Mouse (Mus musculus) embryonic facial prominence, embryonic 14.5 days (tissue): Measurements from ENCODE around the gene Erg. TPM values are rescaled to one million over a fixed set of nuclear protein-coding genes. Genes with fewer than 3 reads are reported as not detected.
A peak's percentile ranks its signal among the peaks of the same experiment; 100 is the strongest.

Source experiments
- ATAC-seq: fragments of 200-750 bp; cut with Nextera tagmentation; 2 replicates; pipeline ENCODE4 v1.8.0; 2017; ENCODE audit warnings: low read depth, moderate number of reproducible peaks, moderate TSS enrichment
- DNase-seq: peaks from one replicate; pipeline ENCODE4 v3.0.0-alpha.2; 2015; ENCODE audit warnings: low spot score
- H3K27ac ChIP-seq: fragments of 300-500 bp; sonication (generic); replicated peaks from 2 replicates; pipeline ENCODE4 v1.5.1; 2014; ENCODE audit warnings: low read depth, mild to moderate bottlenecking, low read length, moderate library complexity
- H3K27me3 ChIP-seq: fragments of 300-500 bp; sonication (generic); replicated peaks from 2 replicates; pipeline ENCODE4 v1.6.1; 2014; ENCODE audit warnings: low read length; ENCODE audit not compliant: control insufficient read depth, insufficient read depth
- H3K36me3 ChIP-seq: fragments of 300-500 bp; sonication (generic); 2 replicates; pipeline ENCODE4 v1.6.1; 2014; ENCODE audit warnings: low read length, mixed read lengths; ENCODE audit not compliant: control insufficient read depth, insufficient read depth
- H3K4me1 ChIP-seq: fragments of 300-500 bp; sonication (generic); 2 replicates; pipeline ENCODE4 v1.6.1; 2014; ENCODE audit warnings: antibody characterized with exemption, low read length; ENCODE audit not compliant: control insufficient read depth, insufficient read depth
- H3K4me2 ChIP-seq: fragments of 300-500 bp; sonication (generic); 2 replicates; pipeline ENCODE4 v1.6.1; 2014; ENCODE audit warnings: low read depth, mild to moderate bottlenecking, low read length, moderate library complexity, mixed read lengths
- H3K4me3 ChIP-seq: fragments of 300-500 bp; sonication (generic); 2 replicates; pipeline ENCODE4 v1.5.1; 2014; ENCODE audit warnings: low read depth, mild to moderate bottlenecking, low read length
- H3K9ac ChIP-seq: fragments of 300-500 bp; sonication (generic); 2 replicates; pipeline ENCODE4 v1.6.1; 2014; ENCODE audit warnings: low read depth, mild to moderate bottlenecking, low read length, moderate library complexity, mixed read lengths
- H3K9me3 ChIP-seq: fragments of 300-500 bp; sonication (generic); 2 replicates; pipeline ENCODE4 v1.6.1; 2016; ENCODE audit warnings: low read length; ENCODE audit not compliant: control insufficient read depth
- WGBS: fragments of 180-500 bp; shearing (Covaris S2); extraction: QIAGEN DNeasy Blood & Tissue Kit; methylation state at CpG from one replicate; pipeline ENCODE4 v1.1.7; 2014; 5-methylcytosine and 5-hydroxymethylcytosine counted together
- polyA plus RNA-seq: library from polyadenylated mRNA; unstranded; fragments of >200 nt; fragmentation: Nextera tagmentation; extraction: Ambion mirVana; gene quantifications from 2 replicates; pipeline ENCODE4 v1.2.1, GENCODE M21; 2014

Gene Erg
- polyA plus RNA-seq, 1 experiment from 2014 or later, result 8.4 TPM

DNA sequence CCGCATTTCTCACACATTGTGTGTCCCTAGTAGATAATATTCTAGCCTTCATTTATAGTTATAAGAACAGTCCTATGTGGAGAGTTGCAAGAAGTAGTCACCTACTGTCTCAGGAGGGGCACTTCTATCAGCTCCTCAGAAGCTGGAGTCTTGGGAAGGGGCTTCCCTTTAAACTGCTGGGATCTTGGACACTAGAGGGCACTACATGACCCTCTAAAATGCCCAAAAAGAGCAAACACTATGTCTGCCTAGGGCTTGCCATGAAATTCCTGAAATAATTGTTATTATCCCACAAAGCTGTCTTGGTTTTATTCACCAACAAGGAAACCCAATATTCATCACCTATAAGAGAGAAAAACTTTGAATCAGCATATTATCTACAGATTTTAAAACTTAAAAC is 119.8 kb downstream of the Erg start:
- no peaks in the 10 kb centered on the region for H3K9me3 ChIP-seq
- no peak overlapping the region for H3K9ac ChIP-seq
- no peak overlapping the region for H3K4me2 ChIP-seq
- WGBS, result 82% methylated on average over 1 of the region's 1 CpGs
- peaks cover 9% of the 10 kb centered on the region for H3K4me1 ChIP-seq
- H3K4me3 ChIP-seq, result no peak overlapping the region
- no peaks in the 10 kb centered on the region for H3K27me3 ChIP-seq
- peak; percentile 71 for DNase-seq
- peak; percentile 60; the same call in 1 of the 2 replicates for ATAC-seq
- no peaks in the 10 kb centered on the region for H3K36me3 ChIP-seq
- H3K27ac ChIP-seq, result no peak overlapping the region

DNA sequence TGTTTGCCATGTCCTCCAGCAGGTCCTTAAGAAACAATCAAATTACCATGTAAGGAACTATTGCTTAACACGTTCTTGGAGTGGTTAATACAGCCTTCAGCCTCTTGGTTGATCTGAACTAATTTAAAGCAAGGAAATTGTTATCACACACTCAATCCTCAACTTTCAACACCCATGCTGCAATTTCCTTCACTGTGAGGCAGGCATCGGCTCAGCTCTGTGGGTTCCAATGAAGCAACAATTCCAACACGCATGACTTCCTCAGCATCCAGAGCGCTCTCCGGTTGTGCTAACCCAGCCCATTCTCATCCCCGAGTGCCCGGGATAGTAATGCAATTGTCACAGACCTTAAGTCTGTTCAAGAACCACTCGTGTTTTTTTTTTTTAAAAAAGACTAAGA is 121.8 kb downstream of the Erg start:
- ATAC-seq (no peak), DNase-seq (no peak)
- Histone ChIP-seq H3K9ac (no peak overlapping the region), H3K27ac (no peak overlapping the region), H3K4me1 (peaks cover 8% of the 10 kb centered on the region), H3K36me3 (no peaks in the 10 kb centered on the region), H3K4me3 (no peak overlapping the region), H3K9me3 (no peaks in the 10 kb centered on the region), H3K4me2 (no peak overlapping the region), H3K27me3 (no peaks in the 10 kb centered on the region)
- WGBS, result 71% methylated on average over 8 of the region's 8 CpGs

DNA sequence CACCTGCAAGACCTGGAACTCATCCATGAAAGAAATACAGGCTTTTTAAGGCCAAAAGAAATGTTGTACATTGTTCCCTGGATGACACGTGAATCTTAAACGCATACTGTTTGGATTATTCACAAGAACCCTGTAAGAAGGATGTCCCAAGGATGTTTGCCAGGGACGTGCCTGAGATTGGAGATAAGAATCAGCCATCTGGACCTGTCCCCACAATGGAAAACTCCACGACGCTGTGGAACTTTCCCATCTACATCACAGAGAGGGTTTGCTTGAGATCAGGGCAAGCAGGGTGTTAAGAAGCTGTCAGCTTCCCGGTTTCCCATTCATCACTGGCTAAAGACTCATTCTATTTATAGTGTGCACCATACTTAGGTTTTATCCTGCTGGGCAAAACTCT is 122.6 kb downstream of the Erg start:
- DNase-seq (peak; percentile 24), ATAC-seq (no peak)
- WGBS, result 47% methylated on average over 6 of the region's 6 CpGs

DNA sequence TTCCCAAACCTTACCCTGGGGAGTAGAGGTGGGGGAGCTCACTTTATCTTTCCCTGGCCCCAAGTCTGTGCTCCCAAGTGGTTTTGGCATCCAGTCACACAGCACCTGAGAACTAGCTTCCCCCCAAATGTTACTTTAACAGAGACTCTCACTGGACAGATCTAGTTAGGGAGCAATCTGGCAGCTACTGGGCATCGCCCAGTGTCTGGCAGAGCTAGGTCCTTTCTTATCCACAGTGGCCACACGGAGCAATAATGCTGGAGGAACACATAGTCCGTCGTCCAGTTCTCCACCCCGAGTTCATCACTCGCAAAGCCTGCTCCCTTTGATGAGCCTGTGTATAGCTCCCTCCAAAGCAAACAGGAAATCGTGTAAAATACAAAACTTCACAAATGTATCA is 124.5 kb downstream of the Erg start:
- Histone ChIP-seq H3K4me2 (no peak overlapping the region), H3K9ac (no peak overlapping the region), H3K36me3 (no peaks in the 10 kb centered on the region), H3K27ac (no peak overlapping the region), H3K27me3 (no peaks in the 10 kb centered on the region), H3K4me1 (0 out of 2 replicates have a peak, but pooled peaks cover 3% of the 10 kb centered on the region), H3K4me3 (no peak overlapping the region), H3K9me3 (no peaks in the 10 kb centered on the region)
- 85% methylated on average over 7 of the region's 7 CpGs for WGBS
- ATAC-seq, result no peak
- no peak for DNase-seq

More for the DNA sequence above, 122.6 kb downstream of the Erg start:
- peaks cover 8% of the 10 kb centered on the region; the same call in 1 of the 2 replicates for H3K4me1 ChIP-seq
- H3K9me3 ChIP-seq, result no peaks in the 10 kb centered on the region
- H3K27me3 ChIP-seq, result no peaks in the 10 kb centered on the region
- H3K27ac ChIP-seq, result no peak overlapping the region
- no peak overlapping the region for H3K9ac ChIP-seq
- H3K4me2 ChIP-seq, result no peak overlapping the region
- H3K36me3 ChIP-seq, result no peaks in the 10 kb centered on the region
- no peak overlapping the region for H3K4me3 ChIP-seq

DNA sequence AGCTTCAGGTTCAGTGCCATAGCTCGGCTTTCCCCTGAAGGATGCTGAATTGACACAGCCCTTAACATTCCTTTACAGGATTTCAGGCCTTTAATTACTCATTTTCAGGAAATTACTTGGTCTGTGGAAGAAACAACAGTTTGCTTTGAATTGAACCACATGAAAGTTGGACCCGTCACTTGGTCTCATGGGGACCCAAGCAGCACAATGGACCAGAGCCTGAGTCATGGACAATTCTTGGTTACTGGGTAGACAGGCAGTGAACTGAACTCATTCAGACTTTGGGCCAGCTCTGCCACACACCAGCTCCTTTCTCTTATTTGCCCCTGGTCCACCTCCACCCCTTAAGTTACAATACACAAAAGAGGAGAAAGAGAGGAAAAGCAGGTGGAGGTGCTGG is 126.1 kb downstream of the Erg start:
- 67% methylated on average over 2 of the region's 2 CpGs for WGBS
- ATAC-seq, result no peak
- Histone ChIP-seq H3K36me3 (no peaks in the 10 kb centered on the region), H3K27ac (no peak overlapping the region), H3K27me3 (no peaks in the 10 kb centered on the region), H3K9me3 (no peaks in the 10 kb centered on the region), H3K4me2 (no peak overlapping the region), H3K4me1 (0 out of 2 replicates have a peak, but pooled peaks cover 3% of the 10 kb centered on the region), H3K9ac (no peak overlapping the region), H3K4me3 (no peak overlapping the region)
- no peak for DNase-seq

DNA sequence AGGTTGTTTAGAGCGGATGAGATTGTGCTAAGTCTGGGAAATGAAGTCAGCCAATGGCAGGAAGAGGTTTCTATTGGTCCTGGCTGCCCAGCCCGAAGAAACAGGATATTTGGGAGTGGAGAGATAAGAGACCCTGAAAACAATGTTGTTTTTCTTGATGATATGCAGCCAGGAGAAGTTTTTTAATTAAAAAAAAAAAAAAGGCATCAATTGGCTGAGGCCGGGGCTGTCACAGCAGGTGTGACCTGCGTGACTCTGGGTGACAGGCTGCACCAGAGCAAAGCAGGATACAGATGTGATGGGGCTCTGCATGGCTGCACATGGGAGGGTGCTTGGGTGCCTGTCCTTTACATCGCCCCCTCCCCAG is 127.1 kb downstream of the Erg start:
- no peak for ATAC-seq
- no peak overlapping the region for H3K27ac ChIP-seq

DNA sequence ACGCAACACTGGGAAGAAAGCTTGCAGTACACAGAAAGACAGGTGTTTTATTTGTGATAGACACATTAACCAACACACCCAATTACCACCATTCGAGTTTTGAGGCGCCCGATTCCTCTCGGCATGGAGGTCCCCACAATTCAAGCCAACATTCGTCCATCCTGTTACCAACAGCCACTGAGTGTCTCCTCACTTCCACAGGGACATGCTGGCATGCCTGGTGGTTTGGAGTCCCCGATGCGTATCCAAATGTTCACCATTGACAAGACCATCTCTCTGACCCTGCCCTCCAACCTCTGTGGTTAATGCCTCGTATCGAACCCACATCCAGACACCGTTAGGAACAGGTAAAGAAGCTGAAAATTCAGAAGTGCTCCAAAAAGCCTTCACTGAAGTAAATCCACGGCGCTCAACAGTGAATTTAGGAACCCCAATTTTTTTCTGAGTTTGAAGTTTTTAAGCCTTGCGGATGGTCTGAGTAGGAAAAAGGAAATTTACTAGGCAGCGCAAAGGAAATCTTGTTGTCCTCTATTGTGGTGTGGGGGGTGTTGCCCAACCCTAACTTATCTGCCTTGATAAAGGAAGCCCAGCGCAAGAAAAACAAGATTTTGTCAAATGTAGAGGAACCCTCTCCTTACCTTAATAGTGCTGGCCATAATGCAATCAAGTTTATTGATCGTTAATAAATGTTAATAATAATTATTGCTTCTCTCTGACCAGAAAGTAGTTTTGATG is 127.6 kb downstream of the Erg start:
- Histone ChIP-seq H3K9me3 (no peaks in the 10 kb centered on the region), H3K4me3 (0 out of 2 replicates have a peak overlapping the region, but pooled peaks have one; percentile 8), H3K9ac (no peak overlapping the region), H3K36me3 (no peaks in the 10 kb centered on the region), H3K4me1 (0 out of 2 replicates have a peak, but pooled peaks cover 3% of the 10 kb centered on the region), H3K4me2 (no peak overlapping the region), H3K27ac (no peak overlapping the region), H3K27me3 (no peaks in the 10 kb centered on the region)
- no peak for ATAC-seq
- 86% methylated on average over 17 of the region's 17 CpGs for WGBS
- no peak for DNase-seq

More for the DNA sequence above, 127.1 kb downstream of the Erg start:
- H3K4me1 ChIP-seq, result 0 out of 2 replicates have a peak, but pooled peaks cover 3% of the 10 kb centered on the region
- no peak for DNase-seq
- no peak overlapping the region for H3K9ac ChIP-seq
- no peaks in the 10 kb centered on the region for H3K9me3 ChIP-seq
- no peaks in the 10 kb centered on the region for H3K27me3 ChIP-seq
- H3K4me3 ChIP-seq, result no peak overlapping the region
- 75% methylated on average over 5 of the region's 5 CpGs for WGBS
- H3K4me2 ChIP-seq, result no peak overlapping the region
- no peaks in the 10 kb centered on the region for H3K36me3 ChIP-seq

DNA sequence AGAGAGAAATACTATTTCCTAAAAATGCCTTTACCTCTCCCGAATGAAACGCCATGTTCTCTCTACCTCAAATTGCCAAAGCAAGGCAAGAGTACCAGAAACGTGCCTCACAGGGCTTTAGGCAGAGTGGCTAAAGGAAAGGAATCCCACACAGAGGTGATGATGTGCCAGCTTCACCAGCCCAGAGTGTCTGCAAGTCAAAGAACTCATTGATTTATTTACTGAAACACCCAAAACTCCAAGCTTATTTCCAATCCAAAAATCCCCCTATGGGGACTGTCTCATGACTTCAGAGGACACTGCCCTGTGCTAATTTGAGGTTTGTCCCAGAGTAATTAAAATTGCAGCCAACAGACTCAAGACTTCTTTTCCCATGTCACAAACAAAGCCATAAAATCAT is 129.4 kb downstream of the Erg start:
- Histone ChIP-seq H3K4me1 (peaks cover 3% of the 10 kb centered on the region; the same call in 1 of the 2 replicates), H3K4me3 (no peak overlapping the region), H3K4me2 (0 out of 2 replicates have a peak overlapping the region, but pooled peaks have one; percentile 5), H3K27me3 (no peaks in the 10 kb centered on the region), H3K27ac (no peak overlapping the region), H3K9me3 (no peaks in the 10 kb centered on the region), H3K36me3 (no peaks in the 10 kb centered on the region), H3K9ac (peak overlapping the region; percentile 26; the same call in 1 of the 2 replicates)
- 79% methylated on average over 3 of the region's 3 CpGs for WGBS
- no peak for DNase-seq
- ATAC-seq, result no peak

DNA sequence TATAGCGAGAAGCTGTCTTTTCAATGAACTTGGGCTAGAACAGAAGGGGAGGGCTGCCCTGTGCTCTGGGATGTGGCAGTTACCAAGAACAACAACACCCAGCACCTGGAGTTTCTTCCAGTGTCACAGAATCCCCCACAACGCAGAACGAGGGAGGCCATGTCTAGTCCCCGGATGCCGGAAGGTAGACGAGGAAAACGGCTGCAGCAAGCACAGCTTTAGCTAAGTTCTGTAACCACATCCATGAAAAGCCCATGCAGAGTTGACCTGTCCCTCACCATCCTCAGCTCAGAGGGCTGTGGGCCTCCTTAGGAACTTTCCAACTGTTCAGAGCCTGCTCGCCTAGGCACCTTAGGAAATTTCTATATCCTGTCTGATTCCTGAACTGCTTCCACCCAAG is 130.5 kb downstream of the Erg start:
- Histone ChIP-seq H3K4me2 (peak overlapping the region; percentile 23; the same call in 1 of the 2 replicates), H3K9ac (no peak overlapping the region), H3K27me3 (no peaks in the 10 kb centered on the region), H3K4me3 (no peak overlapping the region), H3K9me3 (no peaks in the 10 kb centered on the region), H3K36me3 (no peaks in the 10 kb centered on the region), H3K4me1 (no peaks in the 10 kb centered on the region; the same call in 1 of the 2 replicates), H3K27ac (no peak overlapping the region; the same call in 1 of the 2 replicates)
- DNase-seq, result no peak
- ATAC-seq, result no peak
- WGBS, result 83% methylated on average over 8 of the region's 8 CpGs
